Mouse (Mus musculus) heart, postnatal 0 days (tissue): ENCODE data around the gene Smad9.

Experiments
- CTCF ChIP-seq: IDR thresholded peaks from 2 replicates; pipeline ENCODE4 v1.5.1; 2016; ENCODE audit warnings: antibody characterized with exemption, control low read depth, low read depth
- EP300 ChIP-seq: IDR thresholded peaks from 2 replicates; pipeline ENCODE4 v1.6.1; 2016; ENCODE audit warnings: antibody characterized with exemption, low read depth

DNA sequence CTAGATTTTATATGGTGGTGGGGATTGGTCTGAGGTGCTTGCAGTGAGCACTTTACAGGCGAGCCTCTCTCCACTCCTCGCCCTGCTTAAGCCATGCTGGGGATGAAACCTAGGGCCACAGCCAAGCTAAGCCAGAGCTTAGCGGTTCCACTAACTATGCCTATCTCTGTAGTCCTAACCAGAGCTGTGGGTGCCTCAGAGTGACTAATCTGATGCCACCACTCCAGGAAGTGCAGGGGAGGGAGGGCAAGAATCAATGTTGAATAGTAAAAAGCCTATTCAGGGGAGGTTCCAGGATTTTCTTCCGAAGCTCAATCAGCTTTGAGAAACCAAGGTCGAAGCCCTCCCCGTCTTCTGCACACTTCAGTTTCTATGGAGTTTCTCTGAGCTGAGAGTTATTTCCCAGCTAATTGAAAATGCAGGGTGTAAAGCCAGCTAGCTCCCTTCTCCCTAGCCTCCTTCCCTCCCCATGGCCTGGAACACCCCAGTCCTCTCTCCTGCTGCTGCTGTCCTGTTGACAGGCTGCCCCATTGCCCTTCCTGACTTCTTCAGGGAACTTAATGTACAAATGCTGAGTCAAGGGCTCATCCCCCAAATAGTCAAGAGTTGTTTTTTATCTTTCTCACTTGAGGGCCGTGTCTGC, 20.7 kb downstream of the Smad9 start:
- TF ChIP-seq CTCF, result no peak
- TF ChIP-seq EP300, result no peak
